In the genomic region with DNA sequence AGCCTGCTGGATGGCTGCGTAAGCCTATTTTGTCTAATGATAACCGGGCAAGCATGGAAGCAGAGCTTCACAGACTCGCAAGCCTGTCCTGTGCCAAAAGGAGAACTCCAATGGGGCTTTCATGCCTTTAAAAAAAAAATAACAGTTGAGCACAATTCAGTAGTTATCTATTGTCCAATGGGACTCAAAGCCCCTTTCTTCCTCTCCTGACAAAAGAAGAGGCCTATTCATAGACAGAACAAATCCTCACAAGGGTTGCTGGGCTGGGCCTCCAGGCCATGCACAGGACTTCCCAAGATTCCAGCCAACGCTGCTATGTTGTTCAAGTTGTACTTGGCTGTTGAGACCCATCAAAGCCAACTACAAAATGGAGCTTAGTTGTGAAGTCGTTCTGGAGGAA, we compare ENCODE assay signal across 20 mouse cellular contexts. TPM values are rescaled to one million over a fixed set of nuclear protein-coding genes. Genes with fewer than 3 reads are reported as not detected.
DNase-seq lines count a peak whose midpoint lies in the region; TF ChIP-seq lines count a peak whose summit lies in the region.
"Had no signal": no experiment of that assay in that cellular context is flagged by ENCODE, and none has a peak within 500 bp of the region (broad histone marks: within the 10 kb centered on the region; RNA-seq: fewer than 3 reads in every experiment).

No protein-coding gene starts in this region.

- peak overlapping the region; percentile 35; the same call in 1 of the 2 replicates for H3K27ac ChIP-seq in gastrocnemius, adult 2 months
- 0 out of 2 replicates have a peak overlapping the region, but pooled peaks have one; percentile 48 for H3K27ac ChIP-seq in olfactory bulb, adult 2 months (ENCODE audit: insufficient read depth, low read depth, low read length)
- H3K27ac ChIP-seq: forebrain, embryonic 15.5 days; heart, adult 2 months; kidney, postnatal 0 days; stomach, postnatal 0 days had no signal

- peaks cover 4% of the 10 kb centered on the region; the same call in 1 of the 2 replicates for H3K4me1 ChIP-seq in olfactory bulb, adult 2 months (ENCODE audit: control insufficient read depth, insufficient read depth, low read length)
- H3K4me1 ChIP-seq: forebrain, embryonic 15.5 days had no signal

- H3K4me3 ChIP-seq in gastrocnemius, adult 2 months = no peak overlapping the region
- no peak overlapping the region for H3K4me3 ChIP-seq in olfactory bulb, adult 2 months (ENCODE audit: insufficient read depth, low read depth, low read length)
- H3K4me3 ChIP-seq: forebrain, embryonic 15.5 days; heart, adult 2 months had no signal

- no peak for DNase-seq in gastrocnemius, adult 2 months
- DNase-seq in gastrocnemius, adult 18-20 months (ENCODE audit: low spot score) = no peak
- DNase-seq in left cerebral cortex, adult 9 months (ENCODE audit: low spot score in 2 of 2) = peak; percentile 50 to 64
- DNase-seq in left cerebral cortex, postnatal 4 days = no peak
- peak; percentile 42 for DNase-seq in brain, embryonic 14.5 days (ENCODE audit: low read depth)
- DNase-seq in kidney, postnatal 36 days = no peak
- DNase-seq: adrenal gland, postnatal 10 days; cerebellum, adult 18-20 months; cerebellum, postnatal 36 days; gastrocnemius, postnatal 14 days; heart, adult 2 months; heart, postnatal 36 days; kidney, adult 18-20 months; liver; midbrain, embryonic 14.5 days; right cerebral cortex, postnatal 4 days had no signal

- 55% methylated on average over 5 of the region's 5 CpGs for WGBS in olfactory bulb, adult 2 months

- intact Hi-C loops in gastrocnemius, adult 2 months (cut with DNase I) = no loop called here
- intact Hi-C loops in left cerebral cortex, postnatal 4 days (cut with DNase I) = no loop called here

- no peak for TF ChIP-seq CTCF in gastrocnemius, adult 2 months (IDR thresholded peaks at IDR 0.05)
- TF ChIP-seq CTCF in brain, embryonic 14.5 days (IDR thresholded peaks at IDR 0.05; ENCODE audit: borderline replicate concordance, extremely low read depth, insufficient read depth, insufficient read length) = no peak
- no peak for TF ChIP-seq CTCF in olfactory bulb, adult 2 months (IDR thresholded peaks at IDR 0.05; ENCODE audit: insufficient read depth, low read depth, low read length)

- no peak for TF ChIP-seq POLR2A in brain, embryonic 14.5 days (IDR thresholded peaks at IDR 0.05; ENCODE audit: borderline replicate concordance, extremely low read depth, insufficient read depth, insufficient read length, poor library complexity, severe bottlenecking)
- TF ChIP-seq POLR2A in olfactory bulb, adult 2 months (IDR thresholded peaks at IDR 0.05; ENCODE audit: insufficient read depth, low read depth, low read length) = no peak

RNA-seq across cellular contexts. Expression of a gene that starts 56.0 kb away (rescaled TPM):
- total RNA-seq in gastrocnemius, adult 2 months (2021) = 100 to 1,000 TPM; 170 to 181 TPM
- total RNA-seq in gastrocnemius, adult 18-20 months (2021) = 100 to 1,000 TPM; 171 to 293 TPM
- total RNA-seq in left cerebral cortex, postnatal 4 days (2021) = 10 to 100 TPM; 28.7 to 30.2 TPM
- 5.2 and 8.9 TPM in 2 replicates for polyA plus RNA-seq in brain, embryonic 14.5 days (2012; rRNA removed)
- polyA plus RNA-seq in olfactory bulb, adult 2 months (2012; ENCODE audit: insufficient read depth, insufficient read length, low replicate concordance, missing spikeins) = not detected in 2 replicates

Comparison
In these comparisons a context has a peak if more than half of its experiments do, and no peak if none do; other contexts are left out.
1. DNase-seq: peak in left cerebral cortex, adult 9 months (2 of 2) and brain, embryonic 14.5 days (single experiment); none in gastrocnemius, adult 2 months (single experiment), gastrocnemius, adult 18-20 months (single experiment), left cerebral cortex, postnatal 4 days (single experiment) and kidney, postnatal 36 days (0 of 2).
2. RNA of a gene that starts 56.0 kb away (total RNA-seq): 171 to 293 TPM in gastrocnemius, adult 18-20 months and 170 to 181 TPM in gastrocnemius, adult 2 months; 28.7 to 30.2 TPM in left cerebral cortex, postnatal 4 days; every median in the first group is over 4 times any median in the second.